Mouse (Mus musculus) cortical plate, adult 2 months (tissue): Measurements from ENCODE around the gene Klhl5.

Experiments
- CTCF ChIP-seq: fragments of 200-500 bp; IDR thresholded peaks from 2 replicates; pipeline ENCODE4 v1.5.1; 2011; ENCODE audit warnings: mild to moderate bottlenecking, control low read depth, low read length; ENCODE audit not compliant: insufficient read depth; ENCODE audit errors: extremely low read depth
- POLR2A ChIP-seq: fragments of 200-500 bp; IDR thresholded peaks from 2 replicates; pipeline ENCODE4 v1.6.1; 2011; ENCODE audit warnings: mild to moderate bottlenecking, low read length, control low read depth; ENCODE audit not compliant: insufficient read depth; ENCODE audit errors: extremely low read depth

DNA sequence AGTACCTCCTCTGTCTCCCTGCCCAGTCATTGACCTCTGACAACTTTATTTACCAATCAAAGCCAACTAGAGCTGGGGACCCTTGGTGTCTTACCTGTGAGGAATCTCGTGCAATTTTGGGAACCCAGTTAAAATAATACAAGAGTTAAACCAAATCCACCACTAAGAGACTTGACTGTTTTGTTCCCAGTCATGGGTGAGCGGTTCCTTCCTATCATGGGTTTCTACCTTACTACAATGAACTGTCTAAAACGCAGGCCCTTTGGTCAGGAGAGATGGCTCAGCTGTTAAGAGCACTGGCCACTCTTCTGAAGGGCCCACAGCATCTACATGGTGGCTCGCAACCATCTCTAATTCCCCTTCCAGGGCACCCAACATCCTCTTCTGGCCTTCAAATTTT lies 25.5 kb upstream of the Klhl5 start:
- TF ChIP-seq CTCF (no peak), POLR2A (no peak)
